Mouse (Mus musculus): ENCODE results near the gene Arid1a.
A peak's percentile ranks its signal among the peaks of the same experiment; 100 is the strongest.
"Not testable (repeated sequence)": the region's sequence is repeated elsewhere in the genome, so short reads cannot be mapped to it uniquely, and the experiment has no call there.

Arid1a gene

DNA sequence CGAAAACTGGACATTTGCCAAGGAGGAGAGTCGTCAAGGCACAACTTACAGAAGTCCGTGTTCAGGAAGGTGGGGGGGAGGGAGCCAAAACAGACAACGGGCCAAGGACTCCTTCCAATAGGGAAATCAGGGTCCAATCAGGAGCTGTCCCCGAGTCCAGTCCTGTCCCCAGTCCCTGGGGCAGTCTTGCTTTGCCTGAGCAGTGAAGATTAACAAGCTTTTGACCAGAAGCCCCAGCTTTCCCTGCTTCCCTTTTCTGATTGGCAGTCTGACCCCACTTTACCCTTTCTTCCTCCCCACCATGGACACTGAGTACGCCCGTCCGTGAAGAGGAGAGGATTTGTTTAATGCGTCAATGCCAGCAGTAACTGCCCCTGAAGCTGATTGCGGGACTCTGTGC lies 105.1 kb downstream of the Arid1a start:
- DNase-seq = no peak

DNA sequence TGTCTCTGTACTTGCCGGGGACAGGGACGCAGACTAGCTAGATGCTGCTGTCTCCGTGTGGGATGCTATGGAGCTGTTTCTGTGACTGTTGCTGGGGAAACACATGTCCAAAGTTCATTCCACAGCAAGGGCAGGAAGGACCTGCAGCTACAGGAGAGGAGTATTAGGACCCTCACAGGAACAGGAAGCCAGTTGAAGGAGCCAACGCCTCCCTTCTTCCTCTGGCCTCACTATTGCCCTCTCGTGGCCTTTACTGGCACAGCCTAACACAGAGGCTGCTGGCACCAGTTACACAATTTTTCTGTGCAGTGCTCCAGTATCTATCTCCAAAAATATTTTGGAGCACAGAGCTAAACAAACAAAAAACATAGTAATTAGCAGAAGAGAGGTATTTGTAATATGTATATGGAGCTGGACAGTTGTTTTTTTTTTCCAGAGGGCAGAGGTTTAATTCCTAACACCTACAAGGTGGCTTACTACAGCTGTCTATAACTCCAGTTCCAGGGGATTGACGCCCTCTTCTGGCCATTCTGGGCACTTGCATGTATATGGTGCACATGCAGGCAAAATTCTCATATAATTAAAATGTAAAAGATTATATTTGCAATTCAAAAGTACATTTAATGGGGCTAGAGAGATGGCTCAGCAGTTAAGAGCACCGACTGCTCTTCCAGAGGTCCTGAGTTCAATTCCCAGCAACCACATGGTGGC lies 106.4 kb downstream of the Arid1a start, which contains the start of gene Zdhhc18:
Gene Zdhhc18 (minus strand): TSS at position 166 of the 711 bp plus-strand sequence.
- DNase-seq = peak; percentile 87 to 92

DNA sequence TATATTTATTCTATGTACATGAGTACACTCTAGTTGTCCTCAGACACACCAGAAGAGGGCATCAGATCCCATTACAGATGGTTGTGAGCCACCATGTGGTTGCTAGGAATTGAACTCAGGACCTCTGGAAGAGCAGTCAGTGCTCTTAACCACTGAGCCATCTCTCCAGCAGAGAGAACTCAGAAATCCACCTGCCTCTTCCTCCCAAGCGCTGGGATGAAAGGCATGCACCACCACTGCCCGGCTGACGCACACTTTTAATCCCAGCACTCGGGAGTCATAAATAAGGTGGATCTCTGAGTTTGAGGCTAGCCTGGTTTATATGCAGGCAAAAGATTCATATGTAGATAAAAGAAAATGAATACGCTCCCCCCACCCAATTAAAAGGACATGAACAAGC lies 107.1 kb downstream of the Arid1a start:
- DNase-seq = not testable (repeated sequence)

- DNase-seq = no peak
These were observed 110.9 kb downstream of the Arid1a start for GRCm38 (mm10) chr4:133645680-133646079.

DNA sequence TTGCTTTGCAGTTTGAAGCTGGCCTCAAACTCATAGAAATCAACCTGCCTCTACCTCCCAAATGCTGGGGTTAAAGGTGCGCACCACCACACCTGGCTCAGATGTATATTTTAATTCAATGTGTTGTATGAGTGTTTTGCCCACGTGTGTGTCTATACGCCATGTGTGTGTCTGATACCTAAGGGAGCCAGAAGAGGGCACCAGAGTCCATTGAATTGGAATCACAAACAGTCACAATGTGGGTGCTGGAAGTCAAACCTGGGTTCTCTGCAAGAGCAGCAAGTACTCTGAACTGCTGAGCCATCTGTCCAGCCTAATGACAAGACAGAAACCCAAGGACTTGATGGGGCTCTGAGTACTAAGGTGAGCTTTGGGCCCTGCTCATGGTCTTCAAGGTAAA lies 111.4 kb downstream of the Arid1a start:
- no peak for DNase-seq

GRCm38 (mm10) chr4:133634043-133634410 lies 122.5 kb downstream of the Arid1a start:
- DNase-seq = no peak

DNA sequence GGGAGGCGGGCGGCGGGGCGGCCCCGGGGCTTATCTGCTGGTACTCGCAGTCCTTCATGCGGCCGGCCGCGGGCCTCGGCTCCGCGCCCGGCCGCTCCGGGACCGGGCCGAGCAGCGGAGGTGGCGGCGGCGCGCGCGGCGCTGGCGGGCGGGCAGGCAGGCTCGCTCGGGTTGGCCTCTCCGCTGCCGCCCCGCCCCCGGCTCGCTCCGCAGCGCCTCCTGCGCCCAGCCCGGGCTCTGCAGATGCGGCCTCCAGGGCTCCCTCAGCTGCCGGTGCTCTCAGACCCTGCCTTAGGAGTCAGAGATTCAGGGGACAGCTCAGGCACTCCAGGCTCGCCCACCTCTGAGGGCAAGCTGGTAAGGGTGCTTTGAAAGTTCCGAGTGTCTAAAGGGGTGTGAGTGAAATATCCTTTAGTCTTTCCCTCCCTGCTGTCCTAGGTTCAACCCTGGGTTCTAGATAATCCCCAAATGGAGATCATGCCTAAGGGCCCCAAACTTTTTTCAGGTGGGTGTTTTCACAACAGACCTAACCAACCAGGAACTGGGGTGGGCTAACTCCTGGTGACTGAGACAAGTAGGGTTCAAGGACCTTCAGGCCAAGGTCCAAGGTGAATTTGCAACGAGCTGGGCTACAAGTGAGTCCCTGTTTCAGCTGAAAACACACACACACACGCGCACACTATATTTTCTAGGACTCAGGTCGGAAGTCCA lies 123.1 kb downstream of the Arid1a start:
- peak; percentile 89 to 92 for DNase-seq

GRCm38 (mm10) chr4:133632483-133633327 lies 123.9 kb downstream of the Arid1a start:
- DNase-seq = no peak

DNA sequence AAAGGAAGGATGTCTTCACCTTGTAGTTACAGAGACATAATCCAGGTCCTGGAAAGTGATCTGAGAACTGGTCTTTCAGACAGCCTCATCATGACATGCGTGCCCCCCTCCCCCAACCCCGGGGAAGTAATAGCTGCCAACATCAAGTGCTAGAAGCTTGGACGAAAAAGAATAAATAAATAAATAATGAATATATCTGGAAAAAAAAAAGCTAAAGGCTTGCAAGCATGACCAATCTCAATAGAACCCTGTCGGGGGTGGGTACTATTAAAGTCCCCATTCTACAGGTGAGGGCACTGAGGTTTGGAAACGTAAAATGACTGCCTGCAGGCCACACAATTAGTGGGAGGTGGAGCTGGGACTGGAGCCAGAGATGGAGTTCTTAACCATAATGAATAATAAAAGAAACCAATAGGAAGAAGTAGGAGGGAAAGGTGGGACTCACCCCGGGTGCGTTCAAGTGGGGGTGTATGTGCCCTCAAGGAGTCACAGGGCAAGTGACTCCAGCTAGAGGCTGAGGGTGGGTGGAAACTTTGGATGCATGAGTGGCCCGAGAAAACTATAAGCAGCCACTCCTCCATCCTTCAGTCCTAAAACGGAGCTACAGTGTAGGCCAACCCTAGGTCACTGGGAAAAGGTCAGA lies 124.7 kb downstream of the Arid1a start:
- DNase-seq = peak; percentile 76 to 85

DNA sequence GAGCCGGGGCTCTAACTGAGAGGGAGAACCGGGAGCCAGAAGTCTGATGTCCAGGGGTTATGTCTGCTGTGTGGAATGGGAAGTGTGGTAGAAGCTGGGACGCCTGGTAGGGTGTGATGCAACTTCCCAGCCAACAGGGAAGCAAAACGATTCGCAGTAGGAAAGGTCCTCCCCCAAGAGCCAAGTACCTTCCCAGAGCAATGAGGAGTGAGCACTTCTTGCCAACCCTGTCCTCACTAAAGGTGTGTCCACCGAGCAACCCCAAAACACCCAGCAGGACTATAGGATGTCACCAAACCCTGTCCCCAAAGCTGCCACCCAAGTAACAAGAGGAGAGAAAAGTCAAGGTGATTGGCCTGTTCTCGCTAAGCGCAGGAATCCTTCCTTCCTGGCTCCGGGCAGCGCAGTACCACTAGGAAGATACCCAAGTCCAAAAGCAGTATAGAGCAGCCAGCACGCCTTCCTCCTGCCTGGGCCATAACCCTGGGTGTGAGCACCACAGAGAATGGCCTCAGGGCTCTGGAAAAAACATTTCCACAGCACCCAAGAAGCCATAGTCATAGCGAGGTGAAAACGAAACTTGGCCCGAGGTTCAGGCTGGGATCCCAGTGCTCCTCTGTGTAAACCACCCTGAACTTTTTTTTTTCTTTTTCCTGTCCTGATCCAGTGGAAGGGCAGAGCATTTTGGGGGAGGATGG lies 125.3 kb downstream of the Arid1a start:
- DNase-seq = peak; percentile 67 to 78

- no peak for DNase-seq
These were observed 126.1 kb downstream of the Arid1a start for GRCm38 (mm10) chr4:133630326-133630920.

- no peak for DNase-seq
These were observed 127.4 kb downstream of the Arid1a start for GRCm38 (mm10) chr4:133629191-133629590.
